Mouse (Mus musculus) liver, embryonic 14.5 days (tissue): ENCODE measurements around the gene Gse1. TPM values are rescaled to one million over a fixed set of nuclear protein-coding genes. Genes with fewer than 3 reads are reported as not detected.

ENCODE experiments used
- ATAC-seq: fragments of 200-750 bp; cut with Nextera tagmentation; 2 replicates; pipeline ENCODE4 v1.8.0; 2017; ENCODE audit warnings: moderate number of reproducible peaks, mild to moderate bottlenecking, moderate library complexity; ENCODE audit not compliant: insufficient read depth
- DNase-seq, 3 experiments: peaks; one replicate each; pipeline ENCODE4 v3.0.0-alpha.2; 2012 to 2013; ENCODE audit warnings: low read depth in 3 of 3, low spot score in 3 of 3
- H3K27ac ChIP-seq: fragments of 300-500 bp; sonication (generic); 2 replicates; pipeline ENCODE4 v1.5.1; 2014; ENCODE audit warnings: moderate library complexity, mild to moderate bottlenecking, control low read depth, inconsistent platforms
- H3K27me3 ChIP-seq: fragments of 300-500 bp; sonication (generic); 2 replicates; pipeline ENCODE4 v1.6.1; 2014; ENCODE audit warnings: mild to moderate bottlenecking, low read length, moderate library complexity; ENCODE audit not compliant: control insufficient read depth, insufficient read depth
- H3K36me3 ChIP-seq: fragments of 300-500 bp; sonication (generic); replicated peaks from 2 replicates; pipeline ENCODE4 v1.6.1; 2014; ENCODE audit warnings: low read depth; ENCODE audit not compliant: control insufficient read depth, insufficient read depth
- H3K4me1 ChIP-seq, 2 experiments: fragments of 200-500 bp in 1 of 2; fragments of 300-500 bp in 1 of 2; sonication (generic) in 1 of 2; replicated peaks; 2 replicates each; pipeline ENCODE4 v1.6.1; 2012 to 2014; ENCODE audit warnings: antibody characterized with exemption in 1 of 2, inconsistent platforms in 1 of 2, low read length in 1 of 2; ENCODE audit not compliant: control insufficient read depth in 2 of 2, insufficient read depth in 2 of 2
- H3K4me2 ChIP-seq: fragments of 300-500 bp; sonication (generic); 2 replicates; pipeline ENCODE4 v1.6.1; 2014; ENCODE audit warnings: low read depth, mild to moderate bottlenecking, control low read depth, moderate library complexity
- H3K4me3 ChIP-seq, 2 experiments: fragments of 200-500 bp in 1 of 2; fragments of 300-500 bp in 1 of 2; sonication (generic) in 1 of 2; 2 replicates each; pipeline ENCODE4 v1.5.1; 2012 to 2014; ENCODE audit warnings: low read depth in 2 of 2, low read length in 2 of 2, mild to moderate bottlenecking in 2 of 2, control low read depth in 1 of 2, inconsistent platforms in 1 of 2, moderate library complexity in 1 of 2; ENCODE audit not compliant: insufficient read depth in 1 of 2
- H3K9ac ChIP-seq: fragments of 300-500 bp; sonication (generic); replicated peaks from 2 replicates; pipeline ENCODE4 v1.6.1; 2014; ENCODE audit warnings: mild to moderate bottlenecking, control low read depth, moderate library complexity
- H3K9me3 ChIP-seq: fragments of 300-500 bp; sonication (generic); 2 replicates; pipeline ENCODE4 v1.6.1; 2016; ENCODE audit warnings: low read length, mixed read lengths; ENCODE audit not compliant: control insufficient read depth
- CTCF ChIP-seq: IDR thresholded peaks from 2 replicates; pipeline ENCODE4 v1.5.1; 2016; ENCODE audit warnings: antibody characterized with exemption, low read depth, control low read depth
- EP300 ChIP-seq: IDR thresholded peaks from 2 replicates; pipeline ENCODE4 v1.6.1; 2016; ENCODE audit warnings: antibody characterized with exemption, low read depth
- WGBS: fragments of 180-500 bp; shearing (Covaris S2); extraction: QIAGEN DNeasy Blood & Tissue Kit; methylation state at CpG from one replicate; pipeline ENCODE4 v1.1.7; 2014; ENCODE audit not compliant: insufficient replicate concordance; 5-methylcytosine and 5-hydroxymethylcytosine counted together
- polyA plus RNA-seq, 2 experiments: library from polyadenylated mRNA; depleted of rRNA in 1 of 2; stranded (reverse) in 1 of 2; unstranded in 1 of 2; fragments of >200 nt; fragmentation: Nextera tagmentation in 1 of 2; extraction: Ambion mirVana in 1 of 2; gene quantifications; 2 replicates each; pipeline versions ENCODE4 v1.2.1 to v1.2.3; 2012 to 2014

Gene Gse1
- polyA plus RNA-seq, 2 experiments: 11.4 to 14.9 TPM

GRCm38 (mm10) chr8:120490354-120491141 is 262.3 kb downstream of the Gse1 start:
- 0 out of 2 replicates have a peak, but pooled peaks have one; percentile 1 for TF ChIP-seq CTCF
- TF ChIP-seq EP300: no peak
- 5% methylated on average over 12 of the region's 12 CpGs for WGBS
- ATAC-seq: no peak
- Histone ChIP-seq H3K4me3 (peak overlapping the region; percentile 98 to 99), H3K9me3 (no peaks in the 10 kb centered on the region), H3K27ac (peak overlapping the region; percentile 93), H3K36me3 (0 out of 2 replicates have a peak, but pooled peaks cover 2% of the 10 kb centered on the region), H3K9ac (peak overlapping the region; percentile 92), H3K4me2 (peak overlapping the region; percentile 88), H3K27me3 (no peaks in the 10 kb centered on the region), H3K4me1 (peaks cover 55 to 56% of the 10 kb centered on the region in 2 experiments)
- DNase-seq: no peak

GRCm38 (mm10) chr8:120491166-120491793 is 263.0 kb downstream of the Gse1 start:
- ATAC-seq (no peak), DNase-seq (no peak)
- no peaks in the 10 kb centered on the region for H3K9me3 ChIP-seq
- H3K4me2 ChIP-seq: peak overlapping the region; percentile 88
- peak overlapping the region; percentile 93 for H3K27ac ChIP-seq
- H3K4me3 ChIP-seq: peak overlapping the region; percentile 98 to 99
- peak overlapping the region; percentile 92 for H3K9ac ChIP-seq
- H3K36me3 ChIP-seq: 0 out of 2 replicates have a peak, but pooled peaks cover 2% of the 10 kb centered on the region
- no peaks in the 10 kb centered on the region for H3K27me3 ChIP-seq
- TF ChIP-seq CTCF (0 out of 2 replicates have a peak, but pooled peaks have one; percentile 29), EP300 (no peak)
- WGBS: 46% methylated on average over 5 of the region's 5 CpGs
- peaks cover 48 to 53% of the 10 kb centered on the region in 2 experiments for H3K4me1 ChIP-seq

GRCm38 (mm10) chr8:120492193-120492880 is 264.1 kb downstream of the Gse1 start:
- H3K4me3 ChIP-seq: peak overlapping the region; percentile 9 to 11; a peak in 3 of 4 replicates
- WGBS: 43% methylated on average over 14 of the region's 14 CpGs
- no peak for ATAC-seq

GRCm38 (mm10) chr8:120492881-120493220 is 264.6 kb downstream of the Gse1 start:
- Histone ChIP-seq H3K27ac (peak overlapping the region; percentile 3; the same call in 1 of the 2 replicates), H3K36me3 (0 out of 2 replicates have a peak, but pooled peaks cover 2% of the 10 kb centered on the region), H3K9me3 (no peaks in the 10 kb centered on the region), H3K4me3 (peak overlapping the region; percentile 9 to 11; a peak in 2 of 4 replicates), H3K27me3 (no peaks in the 10 kb centered on the region), H3K4me2 (peak overlapping the region; percentile 88), H3K9ac (peak overlapping the region; percentile 46), H3K4me1 (peaks cover 55 to 62% of the 10 kb centered on the region in 2 experiments)
- 35% methylated on average over 4 of the region's 4 CpGs for WGBS
- ATAC-seq: no peak
- no peak for DNase-seq
- no peak for TF ChIP-seq EP300

More at GRCm38 (mm10) chr8:120492193-120492880, 264.1 kb downstream of the Gse1 start:
- no peaks in the 10 kb centered on the region for H3K9me3 ChIP-seq
- H3K9ac ChIP-seq: peak overlapping the region; percentile 46; the same call in 1 of the 2 replicates
- peak overlapping the region; percentile 88 for H3K4me2 ChIP-seq
- TF ChIP-seq EP300: no peak
- no peak for TF ChIP-seq CTCF
- peaks cover 50 to 56% of the 10 kb centered on the region in 2 experiments for H3K4me1 ChIP-seq
- H3K27me3 ChIP-seq: no peaks in the 10 kb centered on the region
- DNase-seq: no peak
- H3K36me3 ChIP-seq: 0 out of 2 replicates have a peak, but pooled peaks cover 2% of the 10 kb centered on the region
- no peak overlapping the region for H3K27ac ChIP-seq
